Mouse (Mus musculus): ENCODE measurements around the gene Arhgef2. TPM values are rescaled to one million over a fixed set of nuclear protein-coding genes. Genes with fewer than 3 reads are reported as not detected.

The Arhgef2 gene
- polyA plus RNA-seq, 1 experiment from 2014 or later, result 123 TPM

DNA sequence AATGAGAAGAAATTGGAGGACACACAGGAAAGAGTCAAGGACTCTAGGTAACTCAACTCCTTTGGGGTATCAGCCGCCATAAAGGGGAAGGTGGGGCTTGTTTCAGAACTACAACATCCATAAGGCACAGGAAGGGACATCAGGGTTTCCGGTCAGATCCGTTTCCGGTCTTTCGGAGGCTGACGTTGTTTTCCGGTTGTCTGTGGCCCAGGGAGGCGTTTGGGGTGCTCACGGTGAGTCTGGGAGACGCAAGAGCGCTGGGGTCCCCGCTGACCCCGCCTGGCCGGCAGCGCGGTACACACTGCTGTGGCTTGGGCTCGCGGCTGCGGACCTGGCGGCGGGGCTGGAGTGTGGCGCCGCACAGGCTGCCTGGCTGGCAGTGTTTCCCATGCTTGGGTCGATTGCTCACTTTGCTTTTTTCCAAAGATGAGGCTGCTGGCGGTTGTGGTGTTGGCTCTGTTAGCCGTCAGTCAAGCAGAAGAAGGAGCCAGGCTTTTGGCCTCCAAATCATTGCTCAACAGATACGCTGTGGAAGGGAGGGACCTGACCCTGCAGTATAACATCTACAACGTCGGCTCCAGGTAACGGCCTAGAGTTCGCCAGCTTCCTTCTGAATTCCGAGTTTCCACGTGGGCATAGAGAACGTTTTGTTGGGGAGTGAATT, 26.2 kb upstream of the Arhgef2 start:
- peak; percentile 91 for ATAC-seq (ENCODE audit: low read depth)
- Histone ChIP-seq H3K4me3 (ENCODE audit: low read length) (peak overlapping the region; percentile 100), H3K4me2 (ENCODE audit: low read depth, low read length) (peak overlapping the region; percentile 91), H3K9me3 (ENCODE audit: control insufficient read depth, low read length) (no peaks in the 10 kb centered on the region), H3K27me3 (ENCODE audit: control insufficient read depth, insufficient read depth, low read depth, low read length) (no peaks in the 10 kb centered on the region), H3K4me1 (replicated peaks; ENCODE audit: control insufficient read depth, insufficient read depth, low read length) (peaks cover 10% of the 10 kb centered on the region), H3K27ac (ENCODE audit: low read length) (peak overlapping the region; percentile 84), H3K9ac (ENCODE audit: low read length) (peak overlapping the region; percentile 96), H3K36me3 (ENCODE audit: control insufficient read depth, insufficient read depth, low read length) (peaks cover 23% of the 10 kb centered on the region)
- under 1% methylated on average over 34 of the region's 34 CpGs for WGBS

DNA sequence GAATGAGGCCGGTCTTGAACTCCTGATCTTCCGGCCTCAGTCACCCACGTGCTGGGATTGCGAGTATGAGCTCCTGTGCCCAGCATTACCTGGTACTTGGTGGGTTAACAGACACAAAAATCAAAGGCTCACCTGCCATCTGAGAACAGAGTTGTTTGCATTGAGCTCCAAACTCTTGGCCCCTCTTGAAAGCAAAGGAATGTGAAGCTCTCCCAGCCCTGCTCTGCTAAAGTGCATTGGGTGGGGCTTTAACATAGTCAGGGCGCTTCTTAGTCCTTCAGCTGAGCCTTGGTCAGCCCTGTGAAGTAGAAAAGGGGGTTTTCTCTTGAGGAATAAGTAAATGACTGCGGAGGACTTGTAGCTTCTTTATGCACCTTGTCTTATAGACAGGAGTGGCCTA, 20.0 kb upstream of the Arhgef2 start:
- 69% methylated on average over 6 of the region's 6 CpGs for WGBS
- H3K9me3 ChIP-seq (ENCODE audit: control insufficient read depth, low read length), result no peaks in the 10 kb centered on the region
- peaks cover 36% of the 10 kb centered on the region for H3K36me3 ChIP-seq (ENCODE audit: control insufficient read depth, insufficient read depth, low read length)
- no peak overlapping the region for H3K9ac ChIP-seq (ENCODE audit: low read length)
- H3K4me3 ChIP-seq (ENCODE audit: low read length), result no peak overlapping the region
- H3K4me2 ChIP-seq (ENCODE audit: low read depth, low read length), result no peak overlapping the region
- no peaks in the 10 kb centered on the region for H3K27me3 ChIP-seq (ENCODE audit: control insufficient read depth, insufficient read depth, low read depth, low read length)
- H3K4me1 ChIP-seq (replicated peaks; ENCODE audit: control insufficient read depth, insufficient read depth, low read length), result peaks cover 3% of the 10 kb centered on the region; the same call in 1 of the 2 replicates
- H3K27ac ChIP-seq (ENCODE audit: low read length), result peak overlapping the region; percentile 85
- peak; percentile 88 for ATAC-seq (ENCODE audit: low read depth)

DNA sequence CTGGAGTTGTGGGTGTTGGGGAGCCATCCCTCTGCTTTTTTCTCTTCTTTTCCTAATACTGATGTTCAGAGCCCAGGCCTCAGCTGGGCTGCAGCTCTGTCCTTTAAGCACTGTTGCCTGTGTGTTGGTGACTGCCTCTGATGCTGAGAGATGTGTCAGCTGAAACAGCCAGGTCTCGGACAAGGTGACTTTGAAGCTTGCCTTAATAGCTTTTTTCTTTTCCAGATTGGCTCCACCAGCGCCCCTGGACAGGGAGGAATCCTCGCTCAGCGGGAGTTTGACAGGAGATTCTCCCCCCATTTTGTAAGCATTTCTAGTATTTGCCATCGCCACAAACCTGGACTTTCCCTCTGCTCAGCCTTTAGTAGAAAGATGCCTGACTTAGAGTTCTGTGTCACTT, 19.1 kb upstream of the Arhgef2 start:
- Histone ChIP-seq H3K27me3 (ENCODE audit: control insufficient read depth, insufficient read depth, low read depth, low read length) (no peaks in the 10 kb centered on the region), H3K9me3 (ENCODE audit: control insufficient read depth, low read length) (no peaks in the 10 kb centered on the region), H3K36me3 (ENCODE audit: control insufficient read depth, insufficient read depth, low read length) (peaks cover 35% of the 10 kb centered on the region), H3K4me2 (ENCODE audit: low read depth, low read length) (no peak overlapping the region), H3K4me3 (ENCODE audit: low read length) (no peak overlapping the region), H3K4me1 (replicated peaks; ENCODE audit: control insufficient read depth, insufficient read depth, low read length) (peaks cover 11% of the 10 kb centered on the region), H3K9ac (ENCODE audit: low read length) (no peak overlapping the region), H3K27ac (ENCODE audit: low read length) (peak overlapping the region; percentile 85; the same call in 1 of the 2 replicates)
- no peak for ATAC-seq (ENCODE audit: low read depth)
- 79% methylated on average over 5 of the region's 5 CpGs for WGBS

DNA sequence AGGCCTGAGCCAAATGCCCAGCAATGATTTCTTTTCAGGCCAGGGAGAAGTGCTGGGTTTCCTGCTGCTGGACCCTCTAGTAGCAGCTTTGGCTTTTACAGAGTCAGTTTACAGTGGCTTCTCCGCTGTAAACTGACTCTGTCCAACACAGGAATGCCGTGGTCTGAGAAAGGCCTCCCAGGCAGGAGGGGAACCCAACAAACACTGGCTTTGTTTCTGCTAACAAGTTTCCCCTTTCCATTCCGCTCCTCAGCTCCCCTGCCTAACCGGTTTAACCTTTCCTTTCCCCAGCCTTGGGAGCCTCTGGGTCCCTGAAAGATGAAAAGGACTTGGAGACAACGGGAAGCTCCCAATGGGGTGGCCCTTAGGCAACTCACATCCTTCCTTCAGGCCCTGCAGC, 15.5 kb upstream of the Arhgef2 start:
- Histone ChIP-seq H3K9me3 (ENCODE audit: control insufficient read depth, low read length) (no peaks in the 10 kb centered on the region), H3K4me1 (replicated peaks; ENCODE audit: control insufficient read depth, insufficient read depth, low read length) (peaks cover 27% of the 10 kb centered on the region), H3K4me3 (ENCODE audit: low read length) (no peak overlapping the region), H3K4me2 (ENCODE audit: low read depth, low read length) (no peak overlapping the region), H3K27ac (ENCODE audit: low read length) (peak overlapping the region; percentile 92), H3K36me3 (ENCODE audit: control insufficient read depth, insufficient read depth, low read length) (peaks cover 12% of the 10 kb centered on the region; the same call in 1 of the 2 replicates), H3K27me3 (ENCODE audit: control insufficient read depth, insufficient read depth, low read depth, low read length) (no peaks in the 10 kb centered on the region), H3K9ac (ENCODE audit: low read length) (0 out of 2 replicates have a peak overlapping the region, but pooled peaks have one; percentile 25)
- 24% methylated on average over 5 of the region's 5 CpGs for WGBS
- no peak for ATAC-seq (ENCODE audit: low read depth)

DNA sequence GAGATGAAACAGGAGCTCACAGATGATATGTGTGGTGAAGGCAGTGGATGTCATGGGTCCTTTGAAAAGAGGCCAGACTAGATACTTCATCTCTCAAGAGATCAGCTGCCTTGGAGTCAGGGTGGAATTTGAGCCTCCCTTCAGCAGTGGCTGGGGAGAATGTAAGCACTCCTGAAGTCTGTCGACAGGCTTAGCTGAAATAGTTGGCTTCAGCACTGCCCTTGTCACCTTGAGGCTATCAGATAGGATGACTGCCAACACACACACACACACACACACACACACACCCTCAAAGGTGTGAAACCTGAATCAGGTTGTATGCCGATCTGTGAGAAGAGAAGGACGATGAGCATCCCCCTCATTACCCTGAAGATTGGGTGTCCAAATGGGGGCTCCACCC, 14.7 kb upstream of the Arhgef2 start:
- Histone ChIP-seq H3K4me3 (ENCODE audit: low read length) (no peak overlapping the region), H3K27me3 (ENCODE audit: control insufficient read depth, insufficient read depth, low read depth, low read length) (no peaks in the 10 kb centered on the region), H3K27ac (ENCODE audit: low read length) (peak overlapping the region; percentile 92), H3K4me2 (ENCODE audit: low read depth, low read length) (no peak overlapping the region), H3K9ac (ENCODE audit: low read length) (0 out of 2 replicates have a peak overlapping the region, but pooled peaks have one; percentile 25), H3K9me3 (ENCODE audit: control insufficient read depth, low read length) (no peaks in the 10 kb centered on the region), H3K36me3 (ENCODE audit: control insufficient read depth, insufficient read depth, low read length) (peaks cover 12% of the 10 kb centered on the region; the same call in 1 of the 2 replicates), H3K4me1 (replicated peaks; ENCODE audit: control insufficient read depth, insufficient read depth, low read length) (peaks cover 27% of the 10 kb centered on the region)
- ATAC-seq (ENCODE audit: low read depth), result peak; percentile 60
- WGBS, result 24% methylated on average over 3 of the region's 3 CpGs

DNA sequence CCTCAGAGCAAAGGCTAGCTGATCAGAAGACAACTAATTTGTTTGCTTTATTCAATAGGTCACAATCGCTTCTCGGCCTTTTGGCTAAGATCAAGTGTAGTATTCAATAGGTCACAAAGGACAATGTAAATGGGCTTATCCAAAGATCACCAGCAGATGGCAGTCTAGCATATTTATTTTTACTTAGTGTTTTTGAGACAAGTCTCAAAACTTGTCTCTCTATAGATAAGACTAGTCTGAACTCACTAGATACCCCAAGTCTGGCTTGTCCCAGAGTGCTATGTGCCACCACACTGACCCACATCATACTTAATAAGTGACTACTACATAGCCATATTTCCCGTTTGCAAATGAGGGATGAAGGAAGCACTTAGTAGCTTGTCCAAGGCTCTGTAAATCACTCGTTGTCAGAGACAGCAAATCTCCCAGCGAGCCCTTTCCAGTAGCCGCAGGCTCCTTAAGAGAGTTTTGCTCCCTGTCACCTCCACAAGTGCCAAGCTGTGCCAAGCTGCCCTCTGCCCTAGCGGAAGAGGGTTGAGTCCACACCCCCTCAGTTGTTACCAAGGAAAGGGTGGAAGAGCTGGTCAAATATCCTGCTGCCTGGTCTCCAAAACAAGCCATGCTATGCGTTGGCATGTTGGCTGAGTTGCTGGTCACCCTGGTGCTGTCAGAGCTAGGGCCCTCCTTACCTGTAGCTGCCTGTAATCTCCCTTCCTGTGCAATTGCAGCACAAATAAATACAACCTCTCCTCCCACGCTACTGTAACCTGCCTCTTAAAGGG, 13.6 kb upstream of the Arhgef2 start:
- peak; percentile 29 for ATAC-seq (ENCODE audit: low read depth)
- H3K9me3 ChIP-seq (ENCODE audit: control insufficient read depth, low read length), result no peaks in the 10 kb centered on the region
- H3K27ac ChIP-seq (ENCODE audit: low read length), result peak overlapping the region; percentile 92
- peak overlapping the region; percentile 12 for H3K4me2 ChIP-seq (ENCODE audit: low read depth, low read length)
- WGBS, result 13% methylated on average over 9 of the region's 9 CpGs
- peak overlapping the region; percentile 39; the same call in 1 of the 2 replicates for H3K9ac ChIP-seq (ENCODE audit: low read length)
- peak overlapping the region; percentile 25; the same call in 1 of the 2 replicates for H3K4me3 ChIP-seq (ENCODE audit: low read length)
- H3K4me1 ChIP-seq (replicated peaks; ENCODE audit: control insufficient read depth, insufficient read depth, low read length), result peaks cover 27% of the 10 kb centered on the region
- peaks cover 5% of the 10 kb centered on the region; the same call in 1 of the 2 replicates for H3K36me3 ChIP-seq (ENCODE audit: control insufficient read depth, insufficient read depth, low read length)
- no peaks in the 10 kb centered on the region for H3K27me3 ChIP-seq (ENCODE audit: control insufficient read depth, insufficient read depth, low read depth, low read length)

DNA sequence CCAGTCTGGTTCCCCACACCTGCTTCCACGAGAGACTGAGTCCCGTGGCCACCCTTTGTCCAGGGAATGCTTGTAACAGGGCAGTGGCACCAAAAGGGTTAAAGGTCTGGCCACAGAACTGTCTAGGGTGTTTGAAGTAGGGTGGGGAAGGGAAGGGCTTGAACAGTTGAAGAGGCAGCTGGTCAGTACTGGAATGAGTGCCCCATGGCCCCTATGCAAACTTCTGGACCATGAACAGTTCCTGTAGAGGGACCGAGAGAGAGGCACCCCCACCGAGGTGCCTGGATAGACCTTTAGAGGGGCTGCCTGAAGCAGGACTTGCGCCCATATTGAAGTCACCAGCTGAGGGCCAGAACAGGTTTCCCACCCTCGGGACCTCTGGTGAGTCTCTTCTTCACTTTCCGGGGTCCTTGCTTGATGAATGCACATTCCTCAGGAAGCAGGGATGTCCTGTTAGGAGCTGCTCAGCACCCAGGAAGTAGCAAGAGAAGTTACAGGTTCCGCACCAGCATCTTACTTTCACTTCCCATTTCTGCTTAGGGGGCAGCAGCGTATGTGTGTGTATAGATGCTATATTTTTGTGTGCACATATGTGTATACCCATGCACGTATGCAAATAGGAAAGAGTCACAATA, 12.7 kb upstream of the Arhgef2 start:
- Histone ChIP-seq H3K4me2 (ENCODE audit: low read depth, low read length) (peak overlapping the region; percentile 24), H3K4me3 (ENCODE audit: low read length) (peak overlapping the region; percentile 22), H3K9me3 (ENCODE audit: control insufficient read depth, low read length) (no peaks in the 10 kb centered on the region), H3K27me3 (ENCODE audit: control insufficient read depth, insufficient read depth, low read depth, low read length) (no peaks in the 10 kb centered on the region), H3K36me3 (ENCODE audit: control insufficient read depth, insufficient read depth, low read length) (0 out of 2 replicates have a peak, but pooled peaks cover 2% of the 10 kb centered on the region), H3K4me1 (replicated peaks; ENCODE audit: control insufficient read depth, insufficient read depth, low read length) (peaks cover 27% of the 10 kb centered on the region), H3K9ac (ENCODE audit: low read length) (0 out of 2 replicates have a peak overlapping the region, but pooled peaks have one; percentile 39), H3K27ac (ENCODE audit: low read length) (peak overlapping the region; percentile 92)
- ATAC-seq (ENCODE audit: low read depth), result peak; percentile 39; the same call in 1 of the 2 replicates
- 58% methylated on average over 10 of the region's 10 CpGs for WGBS

DNA sequence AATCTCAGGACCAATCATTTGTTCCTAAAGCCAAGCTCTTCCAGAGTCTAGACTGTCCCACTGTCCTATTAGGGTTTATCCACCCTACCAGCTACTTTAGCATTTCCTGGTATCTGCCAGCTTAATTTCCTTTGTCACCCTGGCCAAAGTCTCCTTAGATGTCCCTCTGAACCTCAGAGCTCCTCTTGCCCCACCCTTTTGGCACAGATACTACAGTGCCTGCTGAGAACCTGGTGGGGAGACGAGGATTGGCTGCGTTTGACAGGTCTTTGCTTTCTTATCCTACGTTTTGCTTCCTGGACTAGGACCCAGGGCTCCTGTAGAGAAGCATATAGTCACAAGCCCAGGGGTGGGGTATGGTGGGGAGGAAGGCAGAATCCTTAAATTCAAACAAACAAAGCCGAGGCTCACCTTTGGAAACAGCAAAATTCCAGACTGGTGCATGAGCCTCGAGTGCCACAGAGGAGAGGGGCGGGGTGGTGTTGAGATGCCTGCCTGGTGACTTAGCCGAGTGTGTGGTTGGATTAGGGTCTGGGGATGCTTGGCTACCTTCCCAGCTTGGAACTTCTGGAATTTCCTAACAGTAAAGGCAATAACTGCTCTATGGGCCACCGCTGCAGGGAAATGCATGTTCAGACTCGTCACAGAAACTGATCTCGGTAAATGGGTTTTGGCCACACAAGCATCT, 11.7 kb upstream of the Arhgef2 start:
- Histone ChIP-seq H3K4me3 (ENCODE audit: low read length) (peak overlapping the region; percentile 19), H3K9me3 (ENCODE audit: control insufficient read depth, low read length) (no peaks in the 10 kb centered on the region), H3K36me3 (ENCODE audit: control insufficient read depth, insufficient read depth, low read length) (no peaks in the 10 kb centered on the region), H3K9ac (ENCODE audit: low read length) (no peak overlapping the region; the same call in 1 of the 2 replicates), H3K27me3 (ENCODE audit: control insufficient read depth, insufficient read depth, low read depth, low read length) (no peaks in the 10 kb centered on the region), H3K4me1 (replicated peaks; ENCODE audit: control insufficient read depth, insufficient read depth, low read length) (peaks cover 27% of the 10 kb centered on the region), H3K27ac (ENCODE audit: low read length) (peak overlapping the region; percentile 94), H3K4me2 (ENCODE audit: low read depth, low read length) (peak overlapping the region; percentile 40)
- 20% methylated on average over 10 of the region's 10 CpGs for WGBS
- ATAC-seq (ENCODE audit: low read depth), result peak; percentile 75
